Mouse (Mus musculus) mesoderm, embryonic 11.5 days (tissue): ENCODE measurements around the gene Capn1.

Experiments
- DNase-seq: peaks from one replicate; pipeline ENCODE4 v3.0.0-alpha.2; 2012; ENCODE audit warnings: low read depth, low spot score

Gene Capn1

DNA sequence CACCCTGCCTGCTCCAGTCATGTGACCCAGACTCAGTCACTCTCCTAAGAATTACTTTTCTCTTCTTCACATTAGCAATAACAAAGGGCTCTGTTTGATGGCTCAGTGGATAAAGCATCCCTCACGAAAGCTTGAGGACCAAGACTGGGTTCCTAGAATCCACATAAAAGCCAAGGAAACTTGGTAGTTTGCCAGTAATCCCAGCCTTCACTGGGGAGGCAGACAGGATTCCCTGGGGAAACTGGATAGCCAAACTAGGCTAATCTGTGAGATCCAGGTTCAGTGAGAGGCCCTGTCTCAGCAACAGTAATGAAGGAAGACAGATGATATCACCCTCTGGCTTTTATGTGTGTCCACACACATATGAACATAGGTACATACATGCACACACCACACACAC, 24.8 kb downstream of the Capn1 start:
- no peak for DNase-seq

DNA sequence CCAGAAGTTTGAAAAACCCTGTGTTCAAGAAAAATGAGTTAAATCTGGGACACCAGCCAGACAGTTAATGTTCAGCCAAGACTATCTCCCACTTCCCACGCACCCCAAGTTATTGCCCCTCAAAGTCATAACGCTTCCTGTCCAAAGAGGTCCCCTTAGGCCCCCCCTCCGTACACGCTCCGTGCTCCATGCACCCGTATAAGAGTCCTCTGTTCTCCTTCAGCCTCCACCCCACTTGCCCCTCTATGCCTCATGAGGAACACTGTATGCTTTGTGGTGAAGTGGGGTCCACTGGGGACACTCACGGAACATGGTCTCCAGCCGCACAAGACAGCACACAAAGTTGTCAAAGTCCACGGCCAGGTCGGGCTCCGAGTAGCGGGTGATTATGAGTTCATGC, 25.7 kb downstream of the Capn1 start:
- DNase-seq, result no peak

GRCm38 (mm10) chr19:5989585-5989984, 26.1 kb downstream of the Capn1 start:
- DNase-seq, result no peak

- peak; percentile 61 for DNase-seq
Measured at GRCm38 (mm10) chr19:5988815-5989452, 26.8 kb downstream of the Capn1 start.

DNA sequence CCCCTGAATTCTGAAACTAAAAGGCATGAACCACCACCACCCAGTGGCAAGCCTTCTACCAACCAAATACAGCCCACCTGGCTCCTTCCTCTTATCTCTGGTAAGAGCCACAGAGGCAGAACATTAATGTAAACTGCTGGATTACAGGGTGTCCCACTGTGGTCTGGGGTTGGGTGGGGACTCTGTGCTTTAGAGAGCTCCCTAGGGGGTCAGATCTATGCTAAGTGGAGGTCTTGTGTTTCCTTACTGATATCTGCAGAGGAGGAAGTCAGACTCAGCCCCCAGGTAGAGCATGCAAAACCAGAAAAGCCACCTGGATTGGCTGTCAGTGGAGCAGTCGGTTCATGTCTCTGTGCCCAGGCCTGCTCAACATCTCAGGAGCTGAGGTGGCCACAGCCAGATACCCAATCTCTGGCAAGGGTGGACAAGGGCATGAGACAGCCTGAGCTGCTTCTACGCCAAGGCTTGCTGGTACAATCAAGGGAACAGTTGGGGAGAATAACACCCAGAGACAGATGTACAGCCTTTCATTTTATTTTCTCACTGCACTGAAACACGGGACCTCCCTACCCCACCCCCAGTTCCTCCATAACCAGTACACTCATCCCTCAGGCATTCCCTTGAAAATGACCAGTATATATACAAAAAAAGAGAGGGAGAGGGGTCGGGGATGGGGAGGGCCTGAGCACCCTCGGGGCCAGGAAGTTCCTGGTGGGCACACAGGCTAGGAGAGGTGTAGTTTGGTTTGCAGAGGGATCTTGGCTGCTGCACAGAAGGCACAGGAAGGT, 27.5 kb downstream of the Capn1 start:
- no peak for DNase-seq

DNA sequence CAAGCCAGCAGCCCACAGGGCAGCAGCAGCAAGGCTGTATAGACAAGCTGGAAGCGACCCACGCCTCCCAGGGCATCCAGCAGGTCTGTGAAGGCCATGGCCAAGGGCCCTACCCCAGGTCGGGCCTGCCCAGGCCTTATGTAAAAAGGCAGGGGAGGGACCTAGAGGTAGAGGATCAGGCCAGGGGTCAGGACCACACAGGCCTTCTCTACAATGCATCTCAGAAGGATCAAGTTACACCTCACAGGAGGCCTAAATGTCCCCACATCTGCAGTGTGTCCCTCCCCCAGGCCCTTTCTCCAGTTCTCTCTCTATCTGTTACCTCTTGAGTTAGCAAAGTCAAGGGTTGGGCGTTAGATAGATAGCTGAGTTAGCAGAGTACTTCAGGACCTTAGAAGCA, 29.7 kb downstream of the Capn1 start, which contains the start of gene Slc22a20:
Gene Slc22a20 (minus strand): TSS at position 101 of the 400 bp plus-strand sequence.
- no peak for DNase-seq

GRCm38 (mm10) chr19:5980477-5980876, 35.2 kb downstream of the Capn1 start:
- DNase-seq, result no peak

GRCm38 (mm10) chr19:5977717-5978116, 38.0 kb downstream of the Capn1 start:
- DNase-seq, result no peak

GRCm38 (mm10) chr19:5975676-5976075, 40.0 kb downstream of the Capn1 start:
- DNase-seq, result no peak

GRCm38 (mm10) chr19:5975112-5975511, 40.6 kb downstream of the Capn1 start:
- no peak for DNase-seq

DNA sequence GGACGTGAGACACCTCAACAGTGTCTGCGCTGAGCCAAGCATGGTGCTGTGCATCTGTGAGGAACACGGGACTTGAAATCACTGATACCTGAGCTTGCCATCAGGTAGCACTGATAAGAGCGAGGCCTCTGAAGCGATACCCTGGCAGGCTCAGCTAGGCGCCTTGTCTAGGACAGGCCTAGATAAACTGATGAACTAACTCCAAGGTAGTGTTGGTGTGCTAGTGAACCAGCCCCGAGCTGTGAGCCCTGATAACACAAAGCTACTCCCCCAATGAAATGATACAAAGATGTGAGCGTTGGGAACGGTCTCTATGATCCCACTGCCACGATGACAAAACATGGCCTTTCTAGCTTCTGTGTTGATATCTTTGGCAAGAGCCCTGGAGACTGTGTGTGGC, 48.0 kb downstream of the Capn1 start:
- DNase-seq, result no peak

- no peak for DNase-seq
Measured at GRCm38 (mm10) chr19:5966786-5967185, 48.9 kb downstream of the Capn1 start.

- DNase-seq, result no peak
Measured at GRCm38 (mm10) chr19:5965910-5966309, 49.8 kb downstream of the Capn1 start.

DNA sequence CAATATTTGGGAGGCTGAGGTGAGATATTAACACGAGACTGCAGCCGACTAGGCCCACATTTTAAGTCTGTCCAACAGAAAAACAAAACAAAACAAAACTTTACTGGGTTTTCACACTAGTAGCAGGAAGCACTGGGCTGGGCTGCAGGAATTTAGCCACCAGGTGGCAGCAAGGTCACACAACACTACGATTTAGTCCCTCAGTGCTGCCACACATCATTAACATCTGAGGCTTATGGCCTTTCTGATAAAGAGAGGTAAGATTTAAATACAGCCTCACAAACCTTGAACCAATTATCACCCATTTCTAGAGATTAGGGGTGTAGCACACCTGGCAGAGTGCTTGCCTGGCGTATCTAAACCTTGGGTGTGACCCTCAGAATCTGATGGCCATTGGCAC, 50.4 kb downstream of the Capn1 start:
- DNase-seq, result peak; percentile 79

DNA sequence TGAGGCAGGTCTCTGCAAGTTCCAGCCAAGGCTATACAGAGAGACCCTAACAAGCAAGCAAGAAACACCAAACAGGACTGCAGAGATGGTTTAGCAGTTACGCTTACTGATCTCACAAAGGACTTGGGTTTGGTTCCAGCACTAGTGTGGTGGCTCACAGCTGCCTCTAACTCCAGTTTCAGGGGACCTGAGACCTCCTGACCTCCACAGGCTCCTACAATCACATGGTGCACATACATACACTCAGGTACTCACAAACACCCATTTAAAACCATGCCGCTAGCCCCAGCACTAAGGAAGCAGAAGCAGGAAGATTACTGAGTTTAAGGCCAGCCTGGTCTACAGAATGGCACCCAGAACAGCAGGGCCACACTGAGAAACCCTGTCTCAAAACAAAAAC, 50.9 kb downstream of the Capn1 start:
- no peak for DNase-seq

GRCm38 (mm10) chr19:5963883-5964562, 51.7 kb downstream of the Capn1 start, which contains the start of gene Pola2:
Gene Pola2 (minus strand): TSS chr19:5964202.
- peak; percentile 92 for DNase-seq

DNA sequence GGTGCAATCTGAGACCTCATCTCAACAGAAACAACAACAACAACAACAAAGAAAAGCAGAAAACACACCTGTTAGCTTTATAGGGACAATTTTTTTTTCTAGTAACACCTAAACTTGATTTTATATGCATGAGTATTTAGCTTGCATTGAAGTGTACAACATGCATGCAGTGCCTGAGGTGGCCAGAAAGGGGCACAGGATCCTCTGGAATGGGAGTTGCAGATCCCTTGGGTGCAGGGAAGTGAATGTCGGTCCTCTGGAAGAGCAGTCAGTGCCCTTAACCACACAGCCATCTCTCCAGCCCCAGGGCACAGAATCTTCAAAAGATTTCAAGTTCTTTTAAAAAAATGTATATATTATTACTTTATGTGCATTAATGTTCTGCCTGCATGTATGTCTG, 53.0 kb downstream of the Capn1 start:
- DNase-seq, result no peak

DNA sequence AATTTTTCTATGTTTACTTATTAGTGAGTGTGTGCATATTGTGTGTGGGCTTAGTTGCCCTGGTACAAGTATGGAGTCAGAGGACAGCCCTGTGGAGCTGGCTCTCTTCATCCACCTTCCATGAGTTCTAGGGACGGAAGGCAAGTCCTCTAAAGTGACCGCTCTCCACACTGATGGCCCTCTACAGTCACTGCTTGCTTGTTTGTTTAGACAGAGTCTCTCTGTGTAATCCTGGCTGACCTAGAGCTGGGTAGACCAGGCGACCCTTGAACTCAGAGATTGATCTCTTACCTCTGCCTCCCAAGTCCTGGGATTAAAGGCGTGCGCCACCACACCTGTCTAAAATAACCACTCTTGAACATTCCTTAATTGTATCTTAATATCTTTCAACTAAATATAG, 58.3 kb downstream of the Capn1 start:
- DNase-seq, result no peak

DNA sequence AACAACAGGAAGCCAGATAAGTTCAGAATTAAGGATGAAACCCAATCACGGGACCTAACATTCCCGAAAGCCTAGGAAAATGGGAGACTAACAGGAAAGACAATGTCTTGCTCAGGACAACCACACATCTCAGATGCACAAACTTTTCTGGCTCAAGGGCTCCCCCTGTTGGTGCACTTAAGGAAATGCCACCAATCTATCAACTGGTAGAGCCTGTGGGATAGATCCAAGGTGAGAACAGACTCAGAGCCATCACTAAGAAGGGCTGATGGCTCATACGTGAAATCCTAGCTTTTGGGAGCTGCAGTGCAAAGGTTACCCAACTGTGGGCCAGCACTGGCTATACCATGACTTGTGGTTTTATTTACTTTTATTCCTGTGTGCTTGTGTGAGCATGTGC, 59.0 kb downstream of the Capn1 start:
- DNase-seq, result peak; percentile 82

GRCm38 (mm10) chr19:5955704-5956670, 59.7 kb downstream of the Capn1 start:
- no peak for DNase-seq

- DNase-seq, result no peak
Measured at GRCm38 (mm10) chr19:5954936-5955335, 60.8 kb downstream of the Capn1 start.
